ENCODE assay signal across 8 mouse cellular contexts in the genomic region with DNA sequence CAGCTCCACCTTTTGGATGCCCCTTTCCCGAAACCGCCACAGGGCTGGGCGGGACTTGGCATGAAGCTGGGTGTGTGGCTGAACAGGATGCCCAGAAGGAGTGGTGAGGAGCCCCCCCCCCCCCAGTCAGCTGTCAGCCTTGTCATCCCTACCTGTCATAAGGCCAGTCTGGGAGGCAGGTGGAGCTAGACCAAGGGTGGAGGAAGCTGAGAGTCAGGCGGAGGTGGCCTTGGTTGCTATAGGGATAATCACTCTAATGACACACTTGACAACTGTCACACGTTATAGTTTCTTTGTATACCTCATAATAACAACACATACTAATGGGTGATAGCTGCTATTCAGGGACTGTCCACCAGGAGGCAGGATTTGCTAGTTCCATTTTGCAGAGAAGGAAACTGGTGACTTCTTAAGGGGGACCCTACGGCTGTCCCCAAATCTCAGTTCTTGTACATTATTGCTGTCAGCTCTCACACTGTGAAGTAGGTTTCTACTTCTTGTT. TPM values are rescaled to one million over a fixed set of nuclear protein-coding genes. Genes with fewer than 3 reads are reported as not detected.
DNase-seq lines count a peak whose midpoint lies in the region; ATAC-seq and TF ChIP-seq lines count a peak whose summit lies in the region.

No protein-coding gene starts in this region.

- no peak overlapping the region for H3K4me3 ChIP-seq in forebrain, embryonic 10.5 days
- no peak overlapping the region for H3K4me3 ChIP-seq in forebrain, embryonic 12.5 days (replicated peaks)
- H3K4me3 ChIP-seq in embryonic facial prominence, embryonic 13.5 days, result no peak overlapping the region
- no peak overlapping the region for H3K4me3 ChIP-seq in intestine, embryonic 16.5 days (ENCODE audit: low read length)
- H3K4me3 ChIP-seq in lung, adult 2 months (replicated peaks; ENCODE audit: extremely low read depth, low read depth, low read length), result no peak overlapping the region

- no peaks in the 10 kb centered on the region for H3K9me3 ChIP-seq in forebrain, embryonic 10.5 days
- no peaks in the 10 kb centered on the region for H3K9me3 ChIP-seq in forebrain, embryonic 12.5 days
- no peaks in the 10 kb centered on the region for H3K9me3 ChIP-seq in embryonic facial prominence, embryonic 13.5 days
- H3K9me3 ChIP-seq in intestine, embryonic 16.5 days (ENCODE audit: control insufficient read depth, low read length), result no peaks in the 10 kb centered on the region

- no peak overlapping the region for H3K4me2 ChIP-seq in forebrain, embryonic 12.5 days
- H3K4me2 ChIP-seq in embryonic facial prominence, embryonic 13.5 days, result peak overlapping the region; percentile 85; the same call in 1 of the 2 replicates
- 0 out of 2 replicates have a peak overlapping the region, but pooled peaks have one; percentile 88 for H3K4me2 ChIP-seq in intestine, embryonic 16.5 days (ENCODE audit: low read depth, low read length)

- 0 out of 2 replicates have a peak, but pooled peaks have one; percentile 19 for TF ChIP-seq CTCF in lung, adult 2 months (IDR thresholded peaks at IDR 0.05; ENCODE audit: insufficient read depth, low read length)

- peak; percentile 53 for DNase-seq in forebrain, embryonic 10.5 days (ENCODE audit: extremely low spot score, low spot score)
- DNase-seq in 3134 (ENCODE audit: extremely low read depth, insufficient read length, low spot score), result peak; percentile 71
- peak; percentile 74 for DNase-seq in adrenal gland, postnatal 14 days
- peak; percentile 55 for DNase-seq in lung, adult 2 months
- peak; percentile 57 to 84 for DNase-seq in spleen, postnatal 4 days (ENCODE audit: low spot score in 2 of 2)

- H3K4me1 ChIP-seq in forebrain, embryonic 10.5 days, result peaks cover 46% of the 10 kb centered on the region
- H3K4me1 ChIP-seq in forebrain, embryonic 12.5 days, result peaks cover 26% of the 10 kb centered on the region
- H3K4me1 ChIP-seq in embryonic facial prominence, embryonic 13.5 days, result peaks cover 48% of the 10 kb centered on the region
- H3K4me1 ChIP-seq in intestine, embryonic 16.5 days (ENCODE audit: control insufficient read depth, insufficient read depth, low read length), result peaks cover 33% of the 10 kb centered on the region
- H3K4me1 ChIP-seq in lung, adult 2 months (ENCODE audit: control insufficient read depth, insufficient read depth, low read length), result peaks cover 23% of the 10 kb centered on the region

- H3K36me3 ChIP-seq in forebrain, embryonic 10.5 days (replicated peaks), result no peaks in the 10 kb centered on the region; the same call in 1 of the 2 replicates
- no peaks in the 10 kb centered on the region for H3K36me3 ChIP-seq in forebrain, embryonic 12.5 days (replicated peaks)
- peaks cover 9% of the 10 kb centered on the region; the same call in 1 of the 2 replicates for H3K36me3 ChIP-seq in embryonic facial prominence, embryonic 13.5 days
- H3K36me3 ChIP-seq in intestine, embryonic 16.5 days (ENCODE audit: control insufficient read depth, insufficient read depth, low read length), result no peaks in the 10 kb centered on the region

- no peak for ATAC-seq in forebrain, embryonic 12.5 days (ENCODE audit: low FRiP score)
- ATAC-seq in embryonic facial prominence, embryonic 13.5 days (ENCODE audit: insufficient number of reproducible peaks, insufficient read depth, low FRiP score, low TSS enrichment, low read depth), result no peak
- peak; percentile 47 for ATAC-seq in intestine, embryonic 16.5 days

- no peak overlapping the region for H3K9ac ChIP-seq in forebrain, embryonic 12.5 days
- H3K9ac ChIP-seq in embryonic facial prominence, embryonic 13.5 days, result peak overlapping the region; percentile 89; the same call in 1 of the 2 replicates
- H3K9ac ChIP-seq in intestine, embryonic 16.5 days (ENCODE audit: low read depth, low read length), result no peak overlapping the region

- 0 out of 2 replicates have a peak overlapping the region, but pooled peaks have one; percentile 62 for H3K27ac ChIP-seq in forebrain, embryonic 10.5 days
- no peak overlapping the region for H3K27ac ChIP-seq in forebrain, embryonic 12.5 days
- no peak overlapping the region for H3K27ac ChIP-seq in embryonic facial prominence, embryonic 13.5 days
- H3K27ac ChIP-seq in intestine, embryonic 16.5 days (ENCODE audit: low read length), result peak overlapping the region; percentile 67

- WGBS in forebrain, embryonic 10.5 days, result 24% methylated on average over 6 of the region's 6 CpGs
- 26% methylated on average over 6 of the region's 6 CpGs for WGBS in forebrain, embryonic 12.5 days
- WGBS in embryonic facial prominence, embryonic 13.5 days, result 28% methylated on average over 6 of the region's 6 CpGs
- 34% methylated on average over 6 of the region's 6 CpGs for WGBS in intestine, embryonic 16.5 days
- 18% methylated on average over 6 of the region's 6 CpGs for WGBS in lung, adult 2 months

- no peak for TF ChIP-seq POLR2A in lung, adult 2 months (IDR thresholded peaks at IDR 0.05; ENCODE audit: borderline replicate concordance, extremely low read depth, low read depth, low read length)

- H3K27me3 ChIP-seq in forebrain, embryonic 10.5 days (ENCODE audit: poor library complexity, severe bottlenecking), result peaks cover 37% of the 10 kb centered on the region
- peaks cover 39% of the 10 kb centered on the region for H3K27me3 ChIP-seq in forebrain, embryonic 12.5 days
- H3K27me3 ChIP-seq in embryonic facial prominence, embryonic 13.5 days, result no peaks in the 10 kb centered on the region
- H3K27me3 ChIP-seq in intestine, embryonic 16.5 days (replicated peaks; ENCODE audit: control insufficient read depth, insufficient read depth, low read length), result no peaks in the 10 kb centered on the region

RNA-seq across cellular contexts. Expression of a gene that starts 1.9 kb away (rescaled TPM):
- polyA plus RNA-seq in forebrain, embryonic 10.5 days (2016; fragmentation: Nextera tagmentation; extraction: Ambion mirVana), result 20.8 and 23.2 TPM in 2 replicates
- polyA plus RNA-seq in forebrain, embryonic 12.5 days (2016; fragmentation: Nextera tagmentation; extraction: Ambion mirVana), result 8.6 and 14.9 TPM in 2 replicates
- total RNA-seq in adrenal gland, postnatal 14 days (2021), result 14.1 and 17.3 TPM in 2 replicates
- polyA plus RNA-seq in embryonic facial prominence, embryonic 13.5 days (2015; fragmentation: Nextera tagmentation; extraction: Ambion mirVana), result 39.2 and 42.7 TPM in 2 replicates
- polyA plus RNA-seq in intestine, embryonic 16.5 days (2015; fragmentation: Nextera tagmentation; extraction: Ambion mirVana), result 24.1 and 28.2 TPM in 2 replicates
- polyA plus RNA-seq in lung, adult 2 months (2012; rRNA removed), result 11.4 and 17.5 TPM in 2 replicates

RNA-seq across cellular contexts. Expression of a gene that starts 36.1 kb away (rescaled TPM):
- 2.5 and 3.0 TPM in 2 replicates for polyA plus RNA-seq in forebrain, embryonic 10.5 days (2016; fragmentation: Nextera tagmentation; extraction: Ambion mirVana)
- 1.3 and 2.7 TPM in 2 replicates for polyA plus RNA-seq in forebrain, embryonic 12.5 days (2016; fragmentation: Nextera tagmentation; extraction: Ambion mirVana)
- 35.0 and 41.1 TPM in 2 replicates for total RNA-seq in adrenal gland, postnatal 14 days (2021)
- polyA plus RNA-seq in embryonic facial prominence, embryonic 13.5 days (2015; fragmentation: Nextera tagmentation; extraction: Ambion mirVana), result 2.0 and 2.3 TPM in 2 replicates
- polyA plus RNA-seq in intestine, embryonic 16.5 days (2015; fragmentation: Nextera tagmentation; extraction: Ambion mirVana), result 0.34 and 0.36 TPM in 2 replicates
- polyA plus RNA-seq in lung, adult 2 months (2012; rRNA removed), result 0.82 and 2.3 TPM in 2 replicates

RNA-seq across cellular contexts. Expression of a gene that starts 43.1 kb away (rescaled TPM):
- polyA plus RNA-seq in forebrain, embryonic 10.5 days (2016; fragmentation: Nextera tagmentation; extraction: Ambion mirVana), result 55.2 and 57.2 TPM in 2 replicates
- polyA plus RNA-seq in forebrain, embryonic 12.5 days (2016; fragmentation: Nextera tagmentation; extraction: Ambion mirVana), result 57.2 and 61.0 TPM in 2 replicates
- 96.2 and 111 TPM in 2 replicates for total RNA-seq in adrenal gland, postnatal 14 days (2021)
- polyA plus RNA-seq in embryonic facial prominence, embryonic 13.5 days (2015; fragmentation: Nextera tagmentation; extraction: Ambion mirVana), result 53.6 and 59.4 TPM in 2 replicates
- polyA plus RNA-seq in intestine, embryonic 16.5 days (2015; fragmentation: Nextera tagmentation; extraction: Ambion mirVana), result 31.4 and 34.8 TPM in 2 replicates
- polyA plus RNA-seq in lung, adult 2 months (2012; rRNA removed), result 71.0 and 80.8 TPM in 2 replicates

RNA-seq across cellular contexts. Expression of a gene that starts 57.2 kb away (rescaled TPM):
- polyA plus RNA-seq in forebrain, embryonic 10.5 days (2016; fragmentation: Nextera tagmentation; extraction: Ambion mirVana), result not detected in 2 replicates
- polyA plus RNA-seq in forebrain, embryonic 12.5 days (2016; fragmentation: Nextera tagmentation; extraction: Ambion mirVana), result not detected in 2 replicates
- total RNA-seq in adrenal gland, postnatal 14 days (2021), result 23.0 and 25.2 TPM in 2 replicates
- polyA plus RNA-seq in embryonic facial prominence, embryonic 13.5 days (2015; fragmentation: Nextera tagmentation; extraction: Ambion mirVana), result not detected in 2 replicates
- 21.6 and 35.7 TPM in 2 replicates for polyA plus RNA-seq in intestine, embryonic 16.5 days (2015; fragmentation: Nextera tagmentation; extraction: Ambion mirVana)
- polyA plus RNA-seq in lung, adult 2 months (2012; rRNA removed), result 0.23 and 0.82 TPM in 2 replicates

Comparison
In these comparisons a context has a peak if more than half of its experiments do, and no peak if none do; other contexts are left out.
1. H3K27ac ChIP-seq: peak in forebrain, embryonic 10.5 days (single experiment) and intestine, embryonic 16.5 days (single experiment); none in forebrain, embryonic 12.5 days (single experiment) and embryonic facial prominence, embryonic 13.5 days (single experiment).
2. Peak in every context shown above with its lines, with median percentiles within 50 percentile points of each other: DNase-seq.